Mouse (Mus musculus) limb, embryonic 14.5 days (tissue): ENCODE results near the gene Chic2. TPM values are rescaled to one million over a fixed set of nuclear protein-coding genes. Genes with fewer than 3 reads are reported as not detected.
A peak's percentile ranks its signal among the peaks of the same experiment; 100 is the strongest.

Experiments
- ATAC-seq: fragments of 200-750 bp; cut with Nextera tagmentation; 2 replicates; pipeline ENCODE4 v1.8.0; 2017; ENCODE audit warnings: low read depth, moderate number of reproducible peaks, moderate TSS enrichment; ENCODE audit not compliant: low FRiP score
- DNase-seq: peaks from one replicate; pipeline ENCODE4 v3.0.0-alpha.2; 2015; ENCODE audit warnings: low spot score
- H3K27ac ChIP-seq: fragments of 300-500 bp; sonication (generic); replicated peaks from 2 replicates; pipeline ENCODE4 v1.5.1; 2014; ENCODE audit warnings: low read depth, mild to moderate bottlenecking, low read length, moderate library complexity, mixed read lengths
- H3K27me3 ChIP-seq: fragments of 300-500 bp; sonication (generic); 2 replicates; pipeline ENCODE4 v1.6.1; 2014; ENCODE audit warnings: low read length, mixed read lengths; ENCODE audit not compliant: control insufficient read depth, insufficient read depth
- H3K36me3 ChIP-seq: fragments of 300-500 bp; sonication (generic); 2 replicates; pipeline ENCODE4 v1.6.1; 2014; ENCODE audit warnings: mild to moderate bottlenecking, low read length, moderate library complexity, mixed read lengths; ENCODE audit not compliant: control insufficient read depth, insufficient read depth
- H3K4me1 ChIP-seq: fragments of 300-500 bp; sonication (generic); 2 replicates; pipeline ENCODE4 v1.6.1; 2014; ENCODE audit warnings: antibody characterized with exemption, low read length, mixed read lengths; ENCODE audit not compliant: control insufficient read depth, insufficient read depth
- H3K4me2 ChIP-seq: fragments of 300-500 bp; sonication (generic); replicated peaks from 2 replicates; pipeline ENCODE4 v1.6.1; 2014; ENCODE audit warnings: low read depth, mild to moderate bottlenecking, low read length, moderate library complexity; ENCODE audit not compliant: severe bottlenecking
- H3K4me3 ChIP-seq: fragments of 300-500 bp; sonication (generic); replicated peaks from 2 replicates; pipeline ENCODE4 v1.5.1; 2014; ENCODE audit warnings: low read length
- H3K9ac ChIP-seq: fragments of 300-500 bp; sonication (generic); 2 replicates; pipeline ENCODE4 v1.6.1; 2014; ENCODE audit warnings: mild to moderate bottlenecking, low read depth, low read length, moderate library complexity; ENCODE audit not compliant: severe bottlenecking
- H3K9me3 ChIP-seq: fragments of 300-500 bp; sonication (generic); 2 replicates; pipeline ENCODE4 v1.6.1; 2016; ENCODE audit warnings: low read length; ENCODE audit not compliant: control insufficient read depth
- POLR2A ChIP-seq: fragments of 200-500 bp; IDR thresholded peaks from 2 replicates; pipeline ENCODE4 v1.8.0; 2012; ENCODE audit warnings: inconsistent platforms, mild to moderate bottlenecking, moderate library complexity, borderline replicate concordance; ENCODE audit not compliant: insufficient read depth, insufficient read length; ENCODE audit errors: extremely low read depth
- WGBS: fragments of 180-500 bp; shearing (Covaris S2); extraction: QIAGEN DNeasy Blood & Tissue Kit; methylation state at CpG from one replicate; pipeline ENCODE4 v1.1.7; 2014; 5-methylcytosine and 5-hydroxymethylcytosine counted together
- polyA plus RNA-seq, 2 experiments: library from polyadenylated mRNA; depleted of rRNA in 1 of 2; stranded (reverse) in 1 of 2; unstranded in 1 of 2; fragments of >200 nt; fragmentation: Nextera tagmentation in 1 of 2; extraction: Ambion mirVana in 1 of 2; gene quantifications; 2 replicates each; pipeline versions ENCODE4 v1.2.1 to v1.2.3; 2012 to 2014

Gene Chic2
- polyA plus RNA-seq, 2 experiments = 35.7 to 52.1 TPM

DNA sequence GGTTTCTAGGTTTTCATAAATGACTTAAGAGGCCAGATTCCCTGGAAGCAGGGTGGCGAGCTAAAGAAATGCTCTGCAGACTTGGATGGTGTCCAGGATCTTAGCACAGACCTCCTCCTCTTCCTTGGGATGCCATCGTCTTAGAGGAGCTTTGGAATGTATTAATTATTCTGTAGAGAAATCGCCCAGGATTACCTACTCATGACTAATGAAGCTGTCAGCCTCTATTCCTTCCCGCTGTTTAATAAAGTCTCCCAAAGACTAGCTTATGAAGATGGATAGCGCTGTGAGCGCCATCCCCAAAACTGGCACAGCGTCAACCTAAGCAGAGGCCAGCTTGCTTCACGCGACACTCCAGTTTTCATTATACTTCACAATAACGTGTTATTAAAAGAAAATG, 77.7 kb downstream of the Chic2 start:
- Histone ChIP-seq H3K4me1 (peaks cover 19% of the 10 kb centered on the region), H3K27me3 (no peaks in the 10 kb centered on the region), H3K9ac (no peak overlapping the region), H3K4me2 (no peak overlapping the region), H3K9me3 (no peaks in the 10 kb centered on the region), H3K36me3 (no peaks in the 10 kb centered on the region), H3K4me3 (no peak overlapping the region), H3K27ac (no peak overlapping the region)
- ATAC-seq = no peak
- 57% methylated on average over 10 of the region's 10 CpGs for WGBS
- TF ChIP-seq POLR2A = no peak
- DNase-seq = no peak

DNA sequence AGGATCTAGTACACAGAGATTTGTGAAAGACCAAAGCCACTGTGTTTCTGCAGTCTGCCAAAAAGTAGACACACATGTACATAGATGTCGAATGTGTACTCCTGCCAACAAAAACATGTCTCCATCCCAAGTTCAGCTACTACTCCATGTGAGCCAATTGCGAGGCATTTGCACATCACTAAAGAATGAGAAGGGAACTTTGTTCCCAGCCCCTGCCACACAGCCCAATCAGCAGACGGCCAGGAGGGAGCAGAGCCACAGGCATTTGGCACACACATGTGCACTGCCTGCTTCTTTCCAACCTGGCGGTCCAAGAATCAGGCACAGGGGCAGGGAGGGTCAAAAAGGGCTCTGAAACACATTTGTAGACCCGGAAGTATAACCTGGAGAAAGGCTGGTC, 81.8 kb downstream of the Chic2 start:
- no peak overlapping the region for H3K4me3 ChIP-seq
- no peak overlapping the region for H3K27ac ChIP-seq
- no peak overlapping the region for H3K4me2 ChIP-seq
- H3K36me3 ChIP-seq = no peaks in the 10 kb centered on the region
- no peaks in the 10 kb centered on the region for H3K27me3 ChIP-seq
- TF ChIP-seq POLR2A = no peak
- ATAC-seq = no peak
- peaks cover 26% of the 10 kb centered on the region for H3K4me1 ChIP-seq
- H3K9me3 ChIP-seq = no peaks in the 10 kb centered on the region
- peak; percentile 66 for DNase-seq
- no peak overlapping the region for H3K9ac ChIP-seq
- 48% methylated on average over 5 of the region's 5 CpGs for WGBS

DNA sequence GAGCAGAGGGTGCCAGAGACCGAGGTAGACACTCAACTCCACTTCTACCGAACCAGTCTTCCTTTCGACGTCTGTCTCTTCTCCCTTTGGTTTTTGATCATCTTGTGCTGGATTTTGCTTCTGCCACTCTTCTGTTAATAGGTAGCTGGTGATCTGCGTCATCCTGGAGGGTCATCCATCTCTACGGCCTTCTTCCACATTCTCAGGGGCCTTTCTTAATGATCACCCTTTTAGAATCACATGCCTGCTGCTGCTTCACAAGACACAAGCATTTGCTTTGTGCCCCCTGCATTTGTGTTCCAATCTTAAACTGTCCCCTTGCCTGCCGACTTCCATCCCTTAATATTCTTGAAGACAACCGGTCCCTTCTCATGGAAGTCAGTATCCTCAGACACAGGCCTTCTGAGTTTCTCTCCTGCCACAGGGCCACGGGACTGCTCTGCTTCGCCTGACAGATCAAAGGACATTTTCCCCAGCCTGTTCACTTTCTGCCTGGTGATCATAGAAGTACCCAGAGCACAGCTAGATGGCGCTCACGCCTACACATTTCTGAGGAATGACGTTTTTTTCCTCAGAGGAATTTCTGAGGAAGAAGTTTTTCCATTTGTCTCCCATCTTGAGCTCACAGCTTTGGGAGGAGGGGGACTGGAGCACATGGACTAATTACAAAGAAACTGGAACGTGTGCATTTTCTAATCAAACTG, 83.6 kb downstream of the Chic2 start:
- no peak for TF ChIP-seq POLR2A
- H3K4me3 ChIP-seq = no peak overlapping the region
- H3K4me2 ChIP-seq = no peak overlapping the region
- no peaks in the 10 kb centered on the region for H3K36me3 ChIP-seq
- ATAC-seq (no peak), DNase-seq (peak; percentile 90)
- H3K4me1 ChIP-seq = peaks cover 39% of the 10 kb centered on the region
- H3K9me3 ChIP-seq = no peaks in the 10 kb centered on the region
- WGBS = 30% methylated on average over 14 of the region's 14 CpGs
- no peak overlapping the region for H3K27ac ChIP-seq
- H3K27me3 ChIP-seq = no peaks in the 10 kb centered on the region
- no peak overlapping the region for H3K9ac ChIP-seq

DNA sequence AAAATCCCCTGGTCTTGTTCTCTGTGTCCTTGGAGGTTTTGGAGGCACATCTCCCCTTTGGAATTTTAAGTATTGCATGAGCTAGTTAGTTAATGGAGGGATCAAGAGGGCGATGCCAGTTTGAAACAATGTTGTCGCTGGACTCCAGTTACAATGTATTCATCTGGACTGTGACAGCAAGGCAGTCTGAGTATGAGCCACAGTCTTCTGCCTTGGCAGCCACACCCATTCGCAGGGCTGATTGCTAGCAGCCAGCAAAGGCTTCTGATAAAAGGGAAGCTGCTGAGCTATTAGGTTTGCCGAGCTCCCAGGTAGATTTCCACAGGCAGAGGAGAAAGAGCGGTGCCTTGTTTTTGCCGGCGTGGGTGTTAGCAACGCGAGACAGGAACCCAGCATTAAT, 84.3 kb downstream of the Chic2 start:
- WGBS = 62% methylated on average over 9 of the region's 9 CpGs
- H3K27me3 ChIP-seq = no peaks in the 10 kb centered on the region
- no peak for ATAC-seq
- no peak overlapping the region for H3K9ac ChIP-seq
- DNase-seq = no peak
- no peak for TF ChIP-seq POLR2A
- H3K4me3 ChIP-seq = no peak overlapping the region
- H3K4me1 ChIP-seq = peaks cover 39% of the 10 kb centered on the region
- H3K36me3 ChIP-seq = no peaks in the 10 kb centered on the region
- H3K4me2 ChIP-seq = no peak overlapping the region
- no peaks in the 10 kb centered on the region for H3K9me3 ChIP-seq
- no peak overlapping the region for H3K27ac ChIP-seq

DNA sequence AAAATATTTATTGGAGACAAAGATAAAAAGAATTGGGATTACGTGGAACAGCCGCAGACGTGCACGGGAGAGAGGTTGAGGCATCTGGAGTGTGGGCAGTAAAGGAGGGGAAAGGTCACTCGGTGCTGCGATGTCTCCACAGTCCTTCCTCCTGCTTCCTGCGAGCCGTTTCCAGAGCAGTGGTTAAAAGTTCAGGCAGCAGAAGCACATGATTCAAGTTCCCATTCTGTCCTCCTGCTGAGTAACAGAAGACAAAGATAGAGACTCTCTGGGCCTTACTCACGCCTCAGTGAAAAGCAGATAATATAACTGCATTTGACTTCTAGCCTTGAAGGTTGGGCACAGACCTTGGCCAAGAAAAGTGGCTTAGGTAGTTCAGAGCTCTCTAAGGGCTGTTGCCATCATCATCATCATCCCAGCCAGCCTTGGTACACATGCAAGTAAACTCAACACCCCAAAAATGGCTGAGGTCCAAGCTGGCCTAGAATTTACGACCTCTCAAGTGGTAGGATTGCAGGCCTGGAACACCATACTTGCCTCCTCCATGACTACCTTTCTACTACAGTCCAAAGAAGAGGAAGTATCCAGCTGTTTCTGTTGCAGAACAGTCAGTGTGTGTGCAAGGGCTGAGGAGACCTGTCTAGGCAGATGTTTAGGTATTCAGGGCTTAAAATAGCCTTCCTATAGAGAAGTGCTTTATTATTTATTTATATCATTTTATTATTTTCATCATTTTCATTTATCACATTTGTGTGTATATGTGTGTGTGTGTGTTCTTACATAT, 87.1 kb downstream of the Chic2 start:
- Histone ChIP-seq H3K27ac (no peak overlapping the region), H3K4me3 (no peak overlapping the region), H3K4me2 (no peak overlapping the region), H3K4me1 (peaks cover 28% of the 10 kb centered on the region), H3K36me3 (no peaks in the 10 kb centered on the region), H3K9ac (no peak overlapping the region), H3K27me3 (no peaks in the 10 kb centered on the region), H3K9me3 (no peaks in the 10 kb centered on the region)
- DNase-seq (no peak), ATAC-seq (no peak)
- WGBS = 25% methylated on average over 10 of the region's 10 CpGs
- TF ChIP-seq POLR2A = no peak
